Mouse (Mus musculus): ENCODE measurements around the gene Clcnkb.

GRCm38 (mm10) chr4:141451251-141451650 is 35.4 kb upstream of the Clcnkb start:
- TF ChIP-seq CTCF (IDR thresholded peaks at IDR 0.05; ENCODE audit: insufficient read depth, low read depth, low read length) (no peak), POLR2A (IDR thresholded peaks at IDR 0.05; ENCODE audit: insufficient read depth, low read depth, low read length) (no peak)
